Mouse (Mus musculus) forebrain, embryonic 16.5 days (tissue): ENCODE results near the gene Fam53b. TPM values are rescaled to one million over a fixed set of nuclear protein-coding genes. Genes with fewer than 3 reads are reported as not detected.

Source experiments
- ATAC-seq: fragments of 200-750 bp; cut with Nextera tagmentation; 2 replicates; pipeline ENCODE4 v1.8.0; 2017; ENCODE audit warnings: mild to moderate bottlenecking, moderate library complexity
- H3K27ac ChIP-seq: fragments of 300-500 bp; sonication (generic); 2 replicates; pipeline ENCODE4 v1.5.1; 2014; ENCODE audit warnings: low read length, control low read depth
- H3K27me3 ChIP-seq: fragments of 300-500 bp; sonication (generic); replicated peaks from 2 replicates; pipeline ENCODE4 v1.6.1; 2014; ENCODE audit warnings: low read length; ENCODE audit not compliant: control insufficient read depth, insufficient read depth
- H3K36me3 ChIP-seq: fragments of 300-500 bp; sonication (generic); 2 replicates; pipeline ENCODE4 v1.6.1; 2014; ENCODE audit not compliant: control insufficient read depth, insufficient read depth
- H3K4me1 ChIP-seq: fragments of 300-500 bp; sonication (generic); replicated peaks from 2 replicates; pipeline ENCODE4 v1.6.1; 2014; ENCODE audit warnings: low read length; ENCODE audit not compliant: control insufficient read depth, insufficient read depth
- H3K4me2 ChIP-seq: fragments of 300-500 bp; sonication (generic); 2 replicates; pipeline ENCODE4 v1.6.1; 2014; ENCODE audit warnings: mild to moderate bottlenecking, low read length, control low read depth
- H3K4me3 ChIP-seq: fragments of 300-500 bp; sonication (generic); replicated peaks from 2 replicates; pipeline ENCODE4 v1.5.1; 2014; ENCODE audit warnings: mild to moderate bottlenecking, low read length, control low read depth
- H3K9ac ChIP-seq: fragments of 300-500 bp; sonication (generic); replicated peaks from 2 replicates; pipeline ENCODE4 v1.6.1; 2014; ENCODE audit warnings: low read depth, low read length, control low read depth
- H3K9me3 ChIP-seq: fragments of 300-500 bp; sonication (generic); 2 replicates; pipeline ENCODE4 v1.6.1; 2016; ENCODE audit warnings: low read length; ENCODE audit not compliant: control insufficient read depth
- whole genome bisulfite sequencing: fragments of 180-500 bp; shearing (Covaris S2); extraction: QIAGEN DNeasy Blood & Tissue Kit; methylation state at CpG from one replicate; pipeline ENCODE4 v1.1.7; 2014; 5-methylcytosine and 5-hydroxymethylcytosine counted together
- polyA plus RNA-seq: library from polyadenylated mRNA; unstranded; fragments of >200 nt; fragmentation: Nextera tagmentation; extraction: Ambion mirVana; gene quantifications from 2 replicates; pipeline ENCODE4 v1.2.1, GENCODE M21; 2015

Fam53b gene
- polyA plus RNA-seq, 1 experiment from 2014 or later, result 29.2 TPM

GRCm38 (mm10) chr7:132681296-132681695 lies 132.4 kb downstream of the Fam53b start:
- Histone ChIP-seq H3K4me1 (no peaks in the 10 kb centered on the region; the same call in 1 of the 2 replicates), H3K4me3 (no peak overlapping the region), H3K9me3 (no peaks in the 10 kb centered on the region), H3K36me3 (no peaks in the 10 kb centered on the region), H3K27ac (no peak overlapping the region), H3K9ac (no peak overlapping the region), H3K27me3 (no peaks in the 10 kb centered on the region), H3K4me2 (no peak overlapping the region)
- 77% methylated on average over 11 of the region's 11 CpGs for WGBS
- ATAC-seq, result no peak

- 92% methylated on average over 6 of the region's 6 CpGs for WGBS
- no peaks in the 10 kb centered on the region; the same call in 1 of the 2 replicates for H3K4me1 ChIP-seq
- no peaks in the 10 kb centered on the region for H3K36me3 ChIP-seq
- H3K27ac ChIP-seq, result no peak overlapping the region
- H3K4me2 ChIP-seq, result no peak overlapping the region
- no peaks in the 10 kb centered on the region for H3K27me3 ChIP-seq
- no peak overlapping the region for H3K4me3 ChIP-seq
- ATAC-seq, result no peak
- H3K9me3 ChIP-seq, result no peaks in the 10 kb centered on the region
- H3K9ac ChIP-seq, result no peak overlapping the region
Observed at GRCm38 (mm10) chr7:132679549-132679948, 134.1 kb downstream of the Fam53b start.

- H3K27me3 ChIP-seq, result no peaks in the 10 kb centered on the region
- WGBS, result 64% methylated on average over 4 of the region's 4 CpGs
- no peaks in the 10 kb centered on the region; the same call in 1 of the 2 replicates for H3K4me1 ChIP-seq
- H3K4me3 ChIP-seq, result no peak overlapping the region
- no peak overlapping the region for H3K27ac ChIP-seq
- no peak overlapping the region for H3K4me2 ChIP-seq
- H3K9me3 ChIP-seq, result no peaks in the 10 kb centered on the region
- H3K36me3 ChIP-seq, result no peaks in the 10 kb centered on the region
- ATAC-seq, result peak; percentile 26; the same call in 1 of the 2 replicates
- H3K9ac ChIP-seq, result no peak overlapping the region
Observed at GRCm38 (mm10) chr7:132679117-132679516, 134.6 kb downstream of the Fam53b start.

- Histone ChIP-seq H3K9ac (no peak overlapping the region), H3K9me3 (no peaks in the 10 kb centered on the region), H3K36me3 (no peaks in the 10 kb centered on the region), H3K4me2 (no peak overlapping the region), H3K4me1 (no peaks in the 10 kb centered on the region; the same call in 1 of the 2 replicates), H3K4me3 (no peak overlapping the region), H3K27ac (no peak overlapping the region), H3K27me3 (no peaks in the 10 kb centered on the region)
- 89% methylated on average over 2 of the region's 2 CpGs for WGBS
- ATAC-seq, result no peak
Observed at GRCm38 (mm10) chr7:132675922-132676321, 137.8 kb downstream of the Fam53b start.

- WGBS, result 51% methylated on average over 17 of the region's 17 CpGs
Observed at GRCm38 (mm10) chr7:132673931-132674755, 139.5 kb downstream of the Fam53b start.

GRCm38 (mm10) chr7:132672481-132672959 lies 141.2 kb downstream of the Fam53b start:
- 82% methylated on average over 7 of the region's 7 CpGs for WGBS
- H3K36me3 ChIP-seq, result no peaks in the 10 kb centered on the region
- ATAC-seq, result no peak

More at GRCm38 (mm10) chr7:132673931-132674755, 139.5 kb downstream of the Fam53b start:
- Histone ChIP-seq H3K9ac (no peak overlapping the region), H3K4me1 (no peaks in the 10 kb centered on the region; the same call in 1 of the 2 replicates), H3K4me2 (no peak overlapping the region), H3K9me3 (no peaks in the 10 kb centered on the region), H3K36me3 (no peaks in the 10 kb centered on the region), H3K27me3 (no peaks in the 10 kb centered on the region), H3K4me3 (no peak overlapping the region), H3K27ac (no peak overlapping the region)
- no peak for ATAC-seq

GRCm38 (mm10) chr7:132670863-132671165 lies 142.9 kb downstream of the Fam53b start:
- Histone ChIP-seq H3K4me1 (no peaks in the 10 kb centered on the region; the same call in none of the 2 replicates), H3K9me3 (no peaks in the 10 kb centered on the region), H3K4me2 (no peak overlapping the region), H3K4me3 (no peak overlapping the region), H3K9ac (no peak overlapping the region), H3K36me3 (no peaks in the 10 kb centered on the region), H3K27me3 (no peaks in the 10 kb centered on the region), H3K27ac (no peak overlapping the region)
- WGBS, result 76% methylated on average over 3 of the region's 3 CpGs
- no peak for ATAC-seq

More at GRCm38 (mm10) chr7:132672481-132672959, 141.2 kb downstream of the Fam53b start:
- Histone ChIP-seq H3K27me3 (no peaks in the 10 kb centered on the region), H3K9ac (no peak overlapping the region), H3K4me1 (no peaks in the 10 kb centered on the region; the same call in 1 of the 2 replicates), H3K4me3 (no peak overlapping the region), H3K27ac (no peak overlapping the region), H3K4me2 (no peak overlapping the region), H3K9me3 (no peaks in the 10 kb centered on the region)

GRCm38 (mm10) chr7:132669999-132670862 lies 143.5 kb downstream of the Fam53b start:
- ATAC-seq, result no peak
- Histone ChIP-seq H3K36me3 (no peaks in the 10 kb centered on the region), H3K4me1 (peaks cover 6% of the 10 kb centered on the region), H3K27ac (no peak overlapping the region), H3K4me2 (no peak overlapping the region), H3K4me3 (no peak overlapping the region), H3K9me3 (no peaks in the 10 kb centered on the region), H3K9ac (no peak overlapping the region), H3K27me3 (no peaks in the 10 kb centered on the region)
- WGBS, result 87% methylated on average over 20 of the region's 20 CpGs

GRCm38 (mm10) chr7:132668604-132669003 lies 145.1 kb downstream of the Fam53b start:
- no peaks in the 10 kb centered on the region for H3K9me3 ChIP-seq
- H3K36me3 ChIP-seq, result no peaks in the 10 kb centered on the region
- no peak overlapping the region for H3K27ac ChIP-seq
- no peak for ATAC-seq
- 17% methylated on average over 2 of the region's 2 CpGs for WGBS
- no peak overlapping the region for H3K4me2 ChIP-seq
- no peak overlapping the region for H3K9ac ChIP-seq
- no peak overlapping the region for H3K4me3 ChIP-seq
- H3K27me3 ChIP-seq, result no peaks in the 10 kb centered on the region
- H3K4me1 ChIP-seq, result peaks cover 7% of the 10 kb centered on the region; the same call in 1 of the 2 replicates
